Mouse (Mus musculus) right cerebral cortex, postnatal 14 days (tissue): ENCODE results near the gene Anapc11.

Experiments used
- DNase-seq: peaks from one replicate; pipeline ENCODE4 v3.0.0; 2022

Gene Anapc11

GRCm38 (mm10) chr11:120608241-120609034 is 10.2 kb downstream of the Anapc11 start, which contains the start of gene Npb:
TSS of gene Npb (plus strand) at chr11:120608477.
- no peak for DNase-seq

- DNase-seq = no peak
Measured at GRCm38 (mm10) chr11:120609250-120609649, 11.0 kb downstream of the Anapc11 start.

- no peak for DNase-seq
Measured at GRCm38 (mm10) chr11:120610477-120611046, 12.3 kb downstream of the Anapc11 start.

- peak; percentile 71 for DNase-seq
Measured at GRCm38 (mm10) chr11:120612763-120613162, 14.5 kb downstream of the Anapc11 start.

GRCm38 (mm10) chr11:120613481-120613972 is 15.3 kb downstream of the Anapc11 start:
- no peak for DNase-seq

GRCm38 (mm10) chr11:120613976-120614375 is 15.8 kb downstream of the Anapc11 start:
- no peak for DNase-seq

GRCm38 (mm10) chr11:120615167-120615566 is 16.9 kb downstream of the Anapc11 start:
- DNase-seq = no peak

- no peak for DNase-seq
Measured at GRCm38 (mm10) chr11:120615606-120616203, 17.5 kb downstream of the Anapc11 start.

GRCm38 (mm10) chr11:120616617-120617294 is 18.5 kb downstream of the Anapc11 start:
- DNase-seq = no peak

- peak; percentile 91 for DNase-seq
Measured at GRCm38 (mm10) chr11:120617519-120618112, 19.4 kb downstream of the Anapc11 start, which contains the start of gene Pcyt2. TSS of gene Pcyt2 (minus strand) at chr11:120617936.

- no peak for DNase-seq
Measured at GRCm38 (mm10) chr11:120618619-120619535, 20.7 kb downstream of the Anapc11 start.

GRCm38 (mm10) chr11:120620195-120620594 is 22.0 kb downstream of the Anapc11 start:
- no peak for DNase-seq

GRCm38 (mm10) chr11:120622805-120623204 is 24.6 kb downstream of the Anapc11 start:
- DNase-seq = no peak

- DNase-seq = peak; percentile 71
Measured at GRCm38 (mm10) chr11:120623961-120624679, 25.9 kb downstream of the Anapc11 start.

GRCm38 (mm10) chr11:120624680-120625111 is 26.5 kb downstream of the Anapc11 start:
- DNase-seq = peak; percentile 85

GRCm38 (mm10) chr11:120625152-120625775 is 27.0 kb downstream of the Anapc11 start, which contains the start of gene Sirt7:
TSS of gene Sirt7 (minus strand) at chr11:120625240.
- no peak for DNase-seq

- no peak for DNase-seq
Measured at GRCm38 (mm10) chr11:120626785-120627467, 28.7 kb downstream of the Anapc11 start.

- no peak for DNase-seq
Measured at GRCm38 (mm10) chr11:120627468-120628300, 29.5 kb downstream of the Anapc11 start.
